Mouse (Mus musculus) embryonic facial prominence, embryonic 13.5 days (tissue): ENCODE measurements around the gene Dlg5. TPM values are rescaled to one million over a fixed set of nuclear protein-coding genes. Genes with fewer than 3 reads are reported as not detected.

Source experiments
- ATAC-seq: fragments of 200-750 bp; cut with Nextera tagmentation; 2 replicates; pipeline ENCODE4 v1.8.0; 2017; ENCODE audit warnings: low read depth; ENCODE audit not compliant: insufficient number of reproducible peaks, insufficient read depth, low FRiP score, low TSS enrichment
- H3K27ac ChIP-seq: fragments of 300-500 bp; sonication (generic); 2 replicates; pipeline ENCODE4 v1.5.1; 2015; ENCODE audit warnings: moderate library complexity, mild to moderate bottlenecking, inconsistent platforms
- H3K27me3 ChIP-seq: fragments of 300-500 bp; sonication (generic); 2 replicates; pipeline ENCODE4 v1.6.1; 2015; ENCODE audit warnings: mild to moderate bottlenecking, inconsistent platforms
- H3K36me3 ChIP-seq: fragments of 300-500 bp; sonication (generic); 2 replicates; pipeline ENCODE4 v1.6.1; 2015; ENCODE audit warnings: mild to moderate bottlenecking, inconsistent platforms
- H3K4me1 ChIP-seq: fragments of 300-500 bp; sonication (generic); 2 replicates; pipeline ENCODE4 v1.6.1; 2015; ENCODE audit warnings: inconsistent platforms
- H3K4me2 ChIP-seq: fragments of 300-500 bp; sonication (generic); 2 replicates; pipeline ENCODE4 v1.6.1; 2015; ENCODE audit warnings: moderate library complexity, mild to moderate bottlenecking, inconsistent platforms
- H3K4me3 ChIP-seq: fragments of 300-500 bp; sonication (generic); 2 replicates; pipeline ENCODE4 v1.5.1; 2015; ENCODE audit warnings: mild to moderate bottlenecking, inconsistent platforms
- H3K9ac ChIP-seq: fragments of 300-500 bp; sonication (generic); 2 replicates; pipeline ENCODE4 v1.6.1; 2015; ENCODE audit warnings: mild to moderate bottlenecking, inconsistent platforms
- H3K9me3 ChIP-seq: fragments of 300-500 bp; sonication (generic); 2 replicates; pipeline ENCODE4 v1.6.1; 2016; ENCODE audit warnings: inconsistent platforms
- WGBS: fragments of 180-500 bp; shearing (Covaris S2); methylation state at CpG from one replicate; pipeline ENCODE4 v1.1.7; 2015; ENCODE audit warnings: mixed read lengths; 5-methylcytosine and 5-hydroxymethylcytosine counted together
- polyA plus RNA-seq: library from polyadenylated mRNA; unstranded; fragments of >200 nt; fragmentation: Nextera tagmentation; extraction: Ambion mirVana; gene quantifications from 2 replicates; pipeline ENCODE4 v1.2.1, GENCODE M21; 2015

Gene Dlg5
- polyA plus RNA-seq, 1 experiment from 2014 or later: 27.3 TPM

- Histone ChIP-seq H3K4me2 (no peak overlapping the region), H3K4me1 (peaks cover 13% of the 10 kb centered on the region), H3K27me3 (no peaks in the 10 kb centered on the region), H3K4me3 (no peak overlapping the region), H3K27ac (no peak overlapping the region), H3K9me3 (no peaks in the 10 kb centered on the region), H3K9ac (no peak overlapping the region), H3K36me3 (peaks cover 98% of the 10 kb centered on the region)
- ATAC-seq: no peak
- WGBS: 77% methylated on average over 3 of the region's 3 CpGs
Measured at GRCm38 (mm10) chr14:24144821-24145220, 100.9 kb downstream of the Dlg5 start.

GRCm38 (mm10) chr14:24144421-24144820 lies 101.3 kb downstream of the Dlg5 start:
- Histone ChIP-seq H3K27ac (no peak overlapping the region), H3K9ac (no peak overlapping the region), H3K4me1 (peaks cover 13% of the 10 kb centered on the region), H3K9me3 (no peaks in the 10 kb centered on the region), H3K36me3 (peaks cover 98% of the 10 kb centered on the region), H3K4me2 (no peak overlapping the region), H3K4me3 (no peak overlapping the region), H3K27me3 (no peaks in the 10 kb centered on the region)
- 28% methylated on average over 8 of the region's 8 CpGs for WGBS
- no peak for ATAC-seq

GRCm38 (mm10) chr14:24142926-24143430 lies 102.7 kb downstream of the Dlg5 start:
- no peak overlapping the region for H3K4me2 ChIP-seq
- no peaks in the 10 kb centered on the region for H3K9me3 ChIP-seq
- no peaks in the 10 kb centered on the region for H3K27me3 ChIP-seq
- no peak overlapping the region for H3K4me3 ChIP-seq
- WGBS: 70% methylated on average over 3 of the region's 3 CpGs
- no peak overlapping the region for H3K9ac ChIP-seq
- H3K27ac ChIP-seq: peak overlapping the region; percentile 40; the same call in 1 of the 2 replicates
- ATAC-seq: no peak
- peaks cover 98% of the 10 kb centered on the region for H3K36me3 ChIP-seq
- peaks cover 13% of the 10 kb centered on the region for H3K4me1 ChIP-seq

GRCm38 (mm10) chr14:24141727-24142126 lies 104.0 kb downstream of the Dlg5 start:
- no peak overlapping the region for H3K27ac ChIP-seq
- 85% methylated on average over 3 of the region's 3 CpGs for WGBS

GRCm38 (mm10) chr14:24140297-24140812 lies 105.4 kb downstream of the Dlg5 start:
- Histone ChIP-seq H3K27ac (no peak overlapping the region), H3K9me3 (no peaks in the 10 kb centered on the region), H3K9ac (no peak overlapping the region), H3K27me3 (no peaks in the 10 kb centered on the region), H3K4me1 (peaks cover 13% of the 10 kb centered on the region), H3K4me2 (no peak overlapping the region), H3K36me3 (peaks cover 98% of the 10 kb centered on the region), H3K4me3 (no peak overlapping the region)
- ATAC-seq: no peak
- 79% methylated on average over 8 of the region's 8 CpGs for WGBS

More at GRCm38 (mm10) chr14:24141727-24142126, 104.0 kb downstream of the Dlg5 start:
- H3K4me3 ChIP-seq: no peak overlapping the region
- no peak for ATAC-seq
- peaks cover 13% of the 10 kb centered on the region for H3K4me1 ChIP-seq
- no peaks in the 10 kb centered on the region for H3K9me3 ChIP-seq
- H3K27me3 ChIP-seq: no peaks in the 10 kb centered on the region
- H3K4me2 ChIP-seq: no peak overlapping the region
- peaks cover 98% of the 10 kb centered on the region for H3K36me3 ChIP-seq
- H3K9ac ChIP-seq: no peak overlapping the region

GRCm38 (mm10) chr14:24136908-24137307 lies 108.8 kb downstream of the Dlg5 start:
- WGBS: 89% methylated on average over 11 of the region's 11 CpGs
- ATAC-seq: no peak

GRCm38 (mm10) chr14:24134623-24135290 lies 111.0 kb downstream of the Dlg5 start:
- Histone ChIP-seq H3K4me1 (no peaks in the 10 kb centered on the region), H3K4me2 (no peak overlapping the region), H3K27me3 (no peaks in the 10 kb centered on the region), H3K9me3 (no peaks in the 10 kb centered on the region), H3K9ac (no peak overlapping the region), H3K36me3 (peaks cover 72% of the 10 kb centered on the region), H3K4me3 (no peak overlapping the region), H3K27ac (no peak overlapping the region)
- no peak for ATAC-seq
- 89% methylated on average over 7 of the region's 7 CpGs for WGBS

More at GRCm38 (mm10) chr14:24136908-24137307, 108.8 kb downstream of the Dlg5 start:
- Histone ChIP-seq H3K36me3 (peaks cover 92% of the 10 kb centered on the region), H3K9ac (no peak overlapping the region), H3K27ac (no peak overlapping the region), H3K4me2 (no peak overlapping the region), H3K4me1 (no peaks in the 10 kb centered on the region), H3K27me3 (no peaks in the 10 kb centered on the region), H3K4me3 (no peak overlapping the region), H3K9me3 (no peaks in the 10 kb centered on the region)

GRCm38 (mm10) chr14:24133801-24134200 lies 111.9 kb downstream of the Dlg5 start:
- Histone ChIP-seq H3K36me3 (peaks cover 63% of the 10 kb centered on the region), H3K4me2 (no peak overlapping the region), H3K4me1 (no peaks in the 10 kb centered on the region), H3K27me3 (no peaks in the 10 kb centered on the region), H3K27ac (no peak overlapping the region), H3K9ac (no peak overlapping the region), H3K9me3 (no peaks in the 10 kb centered on the region), H3K4me3 (no peak overlapping the region)
- WGBS: 90% methylated on average over 8 of the region's 8 CpGs
- no peak for ATAC-seq

GRCm38 (mm10) chr14:24132092-24132491 lies 113.6 kb downstream of the Dlg5 start:
- no peak for ATAC-seq
- Histone ChIP-seq H3K27me3 (no peaks in the 10 kb centered on the region), H3K9me3 (no peaks in the 10 kb centered on the region), H3K4me1 (no peaks in the 10 kb centered on the region), H3K27ac (no peak overlapping the region), H3K36me3 (peaks cover 46% of the 10 kb centered on the region), H3K4me2 (no peak overlapping the region), H3K4me3 (no peak overlapping the region), H3K9ac (no peak overlapping the region)
- 51% methylated on average over 4 of the region's 4 CpGs for WGBS

GRCm38 (mm10) chr14:24125069-24125468 lies 120.7 kb downstream of the Dlg5 start:
- Histone ChIP-seq H3K4me1 (peaks cover 4% of the 10 kb centered on the region; the same call in 1 of the 2 replicates), H3K4me3 (no peak overlapping the region), H3K36me3 (no peaks in the 10 kb centered on the region), H3K9me3 (no peaks in the 10 kb centered on the region), H3K9ac (no peak overlapping the region), H3K27me3 (no peaks in the 10 kb centered on the region), H3K27ac (no peak overlapping the region), H3K4me2 (no peak overlapping the region)
- 80% methylated on average over 2 of the region's 2 CpGs for WGBS
- ATAC-seq: no peak

GRCm38 (mm10) chr14:24124171-24124570 lies 121.5 kb downstream of the Dlg5 start:
- 45% methylated on average over 1 of the region's 1 CpGs for WGBS
- no peak for ATAC-seq

GRCm38 (mm10) chr14:24106734-24107133 lies 139.0 kb downstream of the Dlg5 start:
- WGBS: 82% methylated on average over 2 of the region's 2 CpGs
- ATAC-seq: no peak

More at GRCm38 (mm10) chr14:24124171-24124570, 121.5 kb downstream of the Dlg5 start:
- Histone ChIP-seq H3K4me2 (no peak overlapping the region), H3K36me3 (no peaks in the 10 kb centered on the region), H3K9ac (no peak overlapping the region), H3K4me3 (no peak overlapping the region), H3K9me3 (no peaks in the 10 kb centered on the region), H3K27me3 (no peaks in the 10 kb centered on the region), H3K4me1 (peaks cover 4% of the 10 kb centered on the region; the same call in 1 of the 2 replicates), H3K27ac (no peak overlapping the region)

More at GRCm38 (mm10) chr14:24106734-24107133, 139.0 kb downstream of the Dlg5 start:
- H3K27me3 ChIP-seq: no peaks in the 10 kb centered on the region
- H3K4me3 ChIP-seq: no peak overlapping the region
- H3K36me3 ChIP-seq: no peaks in the 10 kb centered on the region
- no peak overlapping the region for H3K9ac ChIP-seq
- no peaks in the 10 kb centered on the region for H3K4me1 ChIP-seq
- H3K27ac ChIP-seq: no peak overlapping the region
- H3K9me3 ChIP-seq: no peaks in the 10 kb centered on the region
- no peak overlapping the region for H3K4me2 ChIP-seq
